Mouse (Mus musculus) lung, postnatal 0 days (tissue): ENCODE data around the gene Ppt1.

Experiments used
- CTCF ChIP-seq: IDR thresholded peaks from 2 replicates; pipeline ENCODE4 v1.5.1; 2016; ENCODE audit warnings: antibody characterized with exemption, mild to moderate bottlenecking
- EP300 ChIP-seq: IDR thresholded peaks from 2 replicates; pipeline ENCODE4 v1.6.1; 2016; ENCODE audit warnings: antibody characterized with exemption, mild to moderate bottlenecking, control low read depth

DNA sequence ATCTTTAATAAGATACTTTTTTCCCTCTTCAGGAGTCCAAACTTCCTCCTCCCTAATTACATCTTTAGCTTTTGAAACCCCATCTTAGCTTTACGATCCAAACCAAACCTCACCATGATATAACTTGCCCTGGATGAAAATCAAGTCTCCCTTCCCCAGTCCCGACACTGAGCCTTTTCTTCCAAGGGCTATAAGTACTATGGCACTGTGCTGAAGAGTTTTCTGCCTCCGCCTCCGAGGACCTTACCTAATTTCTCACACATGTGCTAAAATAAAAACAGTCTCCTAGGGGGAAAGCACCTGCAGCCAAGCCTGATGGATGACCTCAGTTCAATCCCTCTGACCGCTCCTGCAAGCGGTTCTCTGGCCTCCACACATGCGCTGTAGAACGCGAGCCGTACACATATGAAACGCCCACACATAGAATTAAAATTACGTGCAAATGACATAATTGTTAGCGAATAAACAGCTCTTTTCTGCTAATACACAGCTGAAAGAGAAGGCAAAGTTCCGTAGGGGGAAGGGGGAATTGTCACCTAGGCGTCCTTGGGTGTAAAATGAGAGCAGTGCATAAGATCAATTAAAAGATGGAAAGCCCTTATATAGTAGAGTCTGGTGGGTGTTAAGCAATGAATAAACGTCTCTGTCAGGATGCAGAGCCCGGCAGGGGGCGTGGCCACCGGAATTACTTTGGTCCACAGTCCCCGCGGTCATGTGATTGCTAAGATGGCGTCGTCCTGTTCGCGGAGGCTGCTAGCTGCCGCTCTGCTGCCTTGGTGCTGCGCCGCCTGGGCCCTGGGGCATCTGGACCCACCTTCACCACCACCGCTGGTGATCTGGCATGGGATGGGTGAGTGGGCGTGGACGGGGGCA is at the start of gene Ppt1:
- peak; percentile 46 for TF ChIP-seq CTCF
- no peak for TF ChIP-seq EP300
